Mouse (Mus musculus) heart, embryonic 14.5 days (tissue): ENCODE data around the gene Casp7. TPM values are rescaled to one million over a fixed set of nuclear protein-coding genes. Genes with fewer than 3 reads are reported as not detected.

Experiments
- ATAC-seq: fragments of 200-750 bp; cut with Nextera tagmentation; 2 replicates; pipeline ENCODE4 v1.8.0; 2017; ENCODE audit warnings: low read depth, moderate TSS enrichment; ENCODE audit not compliant: insufficient number of reproducible peaks, insufficient read depth, low FRiP score
- H3K27ac ChIP-seq, 2 experiments: fragments of 200-500 bp in 1 of 2; fragments of 300-500 bp in 1 of 2; sonication (generic) in 1 of 2; replicated peaks in 1 of 2; 2 replicates each; pipeline ENCODE4 v1.5.1; 2012 to 2014; ENCODE audit warnings: low read depth in 2 of 2, low read length in 2 of 2, control low read depth in 1 of 2, mild to moderate bottlenecking in 1 of 2, mixed read lengths in 1 of 2; ENCODE audit not compliant: control insufficient read depth in 1 of 2, insufficient read depth in 1 of 2
- H3K27me3 ChIP-seq: fragments of 300-500 bp; sonication (generic); 2 replicates; pipeline ENCODE4 v1.6.1; 2014; ENCODE audit warnings: mild to moderate bottlenecking, low read length, control low read depth; ENCODE audit not compliant: control insufficient read depth, insufficient read depth
- H3K36me3 ChIP-seq: fragments of 300-500 bp; sonication (generic); 2 replicates; pipeline ENCODE4 v1.6.1; 2014; ENCODE audit warnings: mild to moderate bottlenecking, control low read depth, low read length, mixed read lengths; ENCODE audit not compliant: control insufficient read depth, insufficient read depth
- H3K4me1 ChIP-seq, 2 experiments: fragments of 200-500 bp in 1 of 2; fragments of 300-500 bp in 1 of 2; sonication (generic) in 1 of 2; 2 replicates each; pipeline ENCODE4 v1.6.1; 2012 to 2014; ENCODE audit warnings: low read length in 2 of 2, control low read depth in 1 of 2, mixed read lengths in 1 of 2; ENCODE audit not compliant: control insufficient read depth in 2 of 2, insufficient read depth in 2 of 2
- H3K4me2 ChIP-seq: fragments of 300-500 bp; sonication (generic); 2 replicates; pipeline ENCODE4 v1.6.1; 2014; ENCODE audit warnings: mild to moderate bottlenecking, low read length
- H3K4me3 ChIP-seq, 2 experiments: fragments of 200-500 bp in 1 of 2; fragments of 300-500 bp in 1 of 2; sonication (generic) in 1 of 2; 2 replicates each; pipeline ENCODE4 v1.5.1; 2012 to 2014; ENCODE audit warnings: low read length in 2 of 2, mild to moderate bottlenecking in 2 of 2, control low read depth in 1 of 2, low read depth in 1 of 2, moderate library complexity in 1 of 2; ENCODE audit not compliant: control insufficient read depth in 1 of 2, insufficient read depth in 1 of 2
- H3K9ac ChIP-seq: fragments of 300-500 bp; sonication (generic); 2 replicates; pipeline ENCODE4 v1.6.1; 2014; ENCODE audit warnings: mild to moderate bottlenecking, low read length
- H3K9me3 ChIP-seq: fragments of 300-500 bp; sonication (generic); 2 replicates; pipeline ENCODE4 v1.6.1; 2016; ENCODE audit warnings: low read length, control low read depth; ENCODE audit not compliant: control insufficient read depth
- WGBS: fragments of 180-500 bp; shearing (Covaris S2); extraction: QIAGEN DNeasy Blood & Tissue Kit; methylation state at CpG from one replicate; pipeline ENCODE4 v1.1.7; 2014; 5-methylcytosine and 5-hydroxymethylcytosine counted together
- polyA plus RNA-seq: library from polyadenylated mRNA; unstranded; fragments of >200 nt; fragmentation: Nextera tagmentation; extraction: Ambion mirVana; gene quantifications from 2 replicates; pipeline ENCODE4 v1.2.1, GENCODE M21; 2014

The Casp7 gene
- polyA plus RNA-seq, 1 experiment from 2014 or later = 28.6 TPM

DNA sequence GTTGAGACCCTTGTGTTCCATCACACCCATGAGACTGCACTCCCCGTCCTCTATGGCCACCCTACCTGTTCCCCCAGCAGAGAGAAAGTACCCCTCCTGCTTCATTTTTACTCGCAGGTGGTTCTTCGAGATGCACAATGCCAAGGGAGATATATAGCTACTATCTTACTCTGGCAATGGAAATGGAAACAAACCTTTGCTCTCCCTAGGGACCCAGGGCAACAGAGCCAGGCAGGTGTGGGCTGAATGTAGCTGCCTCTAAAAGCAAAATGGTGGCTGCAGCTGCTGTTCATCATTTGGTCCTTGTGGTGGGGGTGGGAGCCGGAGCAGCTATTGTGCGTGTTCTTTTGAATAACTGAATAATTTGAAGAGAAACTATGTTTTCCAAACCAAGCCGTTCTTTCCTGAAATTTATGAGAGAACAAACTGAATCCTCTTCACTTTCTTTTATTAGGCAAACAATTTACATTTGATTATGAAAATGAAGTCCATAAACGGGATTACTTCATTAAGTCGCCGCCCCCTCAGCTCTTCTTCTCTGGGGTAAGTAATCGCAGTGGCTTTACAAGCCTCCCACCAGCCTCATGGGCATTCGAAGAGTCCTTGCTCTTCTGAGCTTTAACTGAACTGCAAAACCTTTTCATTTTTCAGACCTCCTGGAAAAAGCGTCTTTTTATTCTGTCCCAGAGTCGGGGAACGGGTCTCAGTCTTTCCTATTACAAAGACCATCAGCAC lies 73.5 kb downstream of the Casp7 start:
- H3K36me3 ChIP-seq = no peaks in the 10 kb centered on the region
- H3K27me3 ChIP-seq = no peaks in the 10 kb centered on the region
- H3K4me1 ChIP-seq = peaks cover 6 to 7% of the 10 kb centered on the region in 2 experiments
- 79% methylated on average over 14 of the region's 14 CpGs for WGBS
- no peak overlapping the region for H3K4me2 ChIP-seq
- no peak overlapping the region for H3K9ac ChIP-seq
- no peak overlapping the region for H3K27ac ChIP-seq
- no peak overlapping the region for H3K4me3 ChIP-seq
- H3K9me3 ChIP-seq = no peaks in the 10 kb centered on the region
- ATAC-seq = no peak

DNA sequence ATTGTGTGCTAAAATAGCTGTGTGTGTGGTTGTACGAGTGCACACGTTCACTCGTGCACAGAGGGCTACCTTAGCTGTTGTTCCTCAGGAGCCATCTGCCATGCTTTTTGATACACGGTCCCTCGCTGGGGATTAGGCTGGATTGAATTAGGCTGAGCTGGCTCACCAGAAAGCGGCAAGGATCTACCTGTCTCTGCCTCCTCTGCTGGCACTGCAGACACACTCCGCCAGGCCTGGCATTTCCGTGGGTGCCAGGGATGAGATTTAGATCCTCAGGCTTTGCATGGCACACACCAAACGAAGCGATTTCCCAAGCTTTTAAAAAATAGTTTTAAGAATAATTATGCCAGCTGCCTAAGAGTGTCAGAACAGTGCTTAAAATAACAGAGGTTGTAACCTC lies 75.0 kb downstream of the Casp7 start:
- no peaks in the 10 kb centered on the region for H3K27me3 ChIP-seq
- H3K36me3 ChIP-seq = no peaks in the 10 kb centered on the region
- no peak for ATAC-seq
- 74% methylated on average over 10 of the region's 10 CpGs for WGBS
- no peak overlapping the region for H3K9ac ChIP-seq
- H3K27ac ChIP-seq = no peak overlapping the region
- no peaks in the 10 kb centered on the region for H3K9me3 ChIP-seq
- H3K4me2 ChIP-seq = no peak overlapping the region
- H3K4me3 ChIP-seq = no peak overlapping the region
- H3K4me1 ChIP-seq = peaks cover 6 to 7% of the 10 kb centered on the region in 2 experiments

DNA sequence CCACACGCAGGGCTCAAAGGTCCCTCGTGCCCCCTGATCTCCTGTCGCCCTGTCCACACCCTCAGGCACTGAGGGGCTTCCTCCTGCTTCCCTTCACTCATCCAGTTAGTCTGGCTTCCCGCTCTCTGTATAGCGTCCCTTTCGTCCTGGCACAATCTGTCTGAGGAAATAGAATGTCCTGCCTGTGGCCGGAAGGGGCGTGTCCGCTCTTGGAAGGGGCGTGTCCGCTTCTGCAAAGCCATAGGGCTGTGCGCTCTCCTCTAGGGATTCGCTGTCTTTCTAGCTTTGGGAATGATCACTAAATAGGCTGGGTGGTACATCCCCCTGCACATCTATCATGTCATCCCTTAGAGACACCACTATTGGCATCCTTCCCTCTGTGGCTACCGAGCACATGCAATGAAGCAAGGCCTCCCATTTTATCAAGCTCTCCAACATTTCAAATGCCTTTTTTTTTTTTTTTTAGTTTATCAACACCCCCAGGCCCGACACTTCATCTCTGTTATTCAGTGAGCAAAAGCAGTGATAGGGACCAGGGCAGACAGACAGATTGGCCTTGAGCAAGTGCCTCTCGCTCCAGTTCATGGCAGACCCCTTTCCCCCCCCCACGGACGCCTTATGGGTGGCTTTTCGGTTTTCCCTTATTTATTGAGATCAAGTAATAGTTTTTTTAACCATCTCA lies 78.1 kb downstream of the Casp7 start:
- ATAC-seq = no peak

DNA sequence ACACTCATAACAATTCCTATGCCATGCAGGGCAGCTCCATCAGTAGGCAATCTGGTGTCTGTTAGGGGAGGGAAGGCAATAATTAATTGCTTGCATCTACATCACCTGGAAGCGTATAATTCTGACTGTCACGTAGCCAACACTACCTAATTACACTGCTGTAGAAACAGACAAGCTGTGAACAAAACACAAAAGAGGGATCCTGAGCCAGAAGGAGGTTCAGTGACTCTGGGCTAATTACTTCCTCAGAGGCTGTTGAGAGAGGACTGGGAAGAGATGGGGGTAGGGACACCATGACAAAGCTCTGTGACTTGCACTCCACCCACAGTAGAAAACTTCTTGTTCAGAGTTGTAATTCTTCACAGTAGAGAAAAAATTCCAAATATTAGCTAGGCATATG lies 79.6 kb downstream of the Casp7 start:
- Histone ChIP-seq H3K27ac (no peak overlapping the region), H3K36me3 (no peaks in the 10 kb centered on the region), H3K27me3 (no peaks in the 10 kb centered on the region), H3K4me3 (no peak overlapping the region), H3K9me3 (no peaks in the 10 kb centered on the region), H3K4me2 (no peak overlapping the region), H3K9ac (no peak overlapping the region), H3K4me1 (peaks cover 6 to 7% of the 10 kb centered on the region in 2 experiments)
- ATAC-seq = no peak
- 76% methylated on average over 2 of the region's 2 CpGs for WGBS

More for the DNA sequence above, 78.1 kb downstream of the Casp7 start:
- Histone ChIP-seq H3K4me2 (peak overlapping the region; percentile 56), H3K36me3 (no peaks in the 10 kb centered on the region), H3K9ac (no peak overlapping the region), H3K9me3 (no peaks in the 10 kb centered on the region), H3K4me3 (peak overlapping the region; percentile 14 to 32; a peak in 3 of 4 replicates), H3K27ac (no peak overlapping the region), H3K4me1 (peaks cover 6 to 7% of the 10 kb centered on the region in 2 experiments), H3K27me3 (no peaks in the 10 kb centered on the region)
- WGBS = 39% methylated on average over 19 of the region's 19 CpGs

DNA sequence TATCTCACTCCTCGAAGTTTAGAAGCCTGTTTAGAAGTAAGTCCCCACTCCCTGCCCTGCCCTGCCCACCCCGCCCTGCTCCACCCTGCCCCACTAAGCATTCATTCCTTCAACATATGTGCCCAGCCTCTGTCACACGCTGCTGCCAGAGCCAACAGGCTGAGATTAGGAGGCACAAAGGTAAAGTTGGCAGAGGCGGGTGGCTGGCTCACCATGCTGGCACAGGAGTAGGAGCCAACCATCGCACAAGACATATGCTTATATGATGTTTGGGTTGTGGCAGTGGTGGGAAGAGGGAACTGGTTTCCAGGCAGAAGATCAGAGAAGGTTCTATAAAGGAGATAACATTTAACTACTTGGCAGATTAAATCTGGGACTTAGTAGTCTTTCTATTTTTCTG lies 80.3 kb downstream of the Casp7 start:
- Histone ChIP-seq H3K27ac (no peak overlapping the region), H3K4me1 (peaks cover 6 to 7% of the 10 kb centered on the region in 2 experiments), H3K9ac (no peak overlapping the region), H3K4me2 (no peak overlapping the region), H3K27me3 (no peaks in the 10 kb centered on the region), H3K4me3 (no peak overlapping the region), H3K9me3 (no peaks in the 10 kb centered on the region), H3K36me3 (no peaks in the 10 kb centered on the region)
- 76% methylated on average over 5 of the region's 5 CpGs for WGBS
- no peak for ATAC-seq

DNA sequence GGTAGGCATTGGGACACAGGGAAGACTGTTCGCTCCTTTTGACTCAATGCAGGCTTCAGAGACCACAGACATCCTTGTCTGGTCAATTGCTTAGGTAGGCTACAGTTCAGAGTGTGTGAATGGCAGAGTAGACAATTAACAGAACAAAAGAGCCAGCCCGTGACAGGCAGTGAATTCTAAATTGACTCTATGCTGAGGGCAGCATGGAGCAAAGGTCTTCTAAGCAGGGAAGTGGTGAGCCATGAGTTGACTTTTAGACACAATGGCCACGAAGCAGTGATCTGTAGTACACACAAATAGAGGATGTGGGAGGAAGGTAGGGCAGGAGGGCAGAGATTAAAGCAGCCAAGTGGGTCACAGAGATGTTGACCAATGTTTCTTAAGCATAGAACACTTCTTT lies 80.9 kb downstream of the Casp7 start:
- no peak overlapping the region for H3K27ac ChIP-seq
- no peak overlapping the region for H3K4me3 ChIP-seq
- no peak for ATAC-seq
- H3K27me3 ChIP-seq = no peaks in the 10 kb centered on the region
- H3K4me1 ChIP-seq = peaks cover 6 to 7% of the 10 kb centered on the region in 2 experiments
- H3K9ac ChIP-seq = no peak overlapping the region
- WGBS = 70% methylated on average over 3 of the region's 3 CpGs
- no peaks in the 10 kb centered on the region for H3K36me3 ChIP-seq
- no peak overlapping the region for H3K4me2 ChIP-seq
- no peaks in the 10 kb centered on the region for H3K9me3 ChIP-seq

DNA sequence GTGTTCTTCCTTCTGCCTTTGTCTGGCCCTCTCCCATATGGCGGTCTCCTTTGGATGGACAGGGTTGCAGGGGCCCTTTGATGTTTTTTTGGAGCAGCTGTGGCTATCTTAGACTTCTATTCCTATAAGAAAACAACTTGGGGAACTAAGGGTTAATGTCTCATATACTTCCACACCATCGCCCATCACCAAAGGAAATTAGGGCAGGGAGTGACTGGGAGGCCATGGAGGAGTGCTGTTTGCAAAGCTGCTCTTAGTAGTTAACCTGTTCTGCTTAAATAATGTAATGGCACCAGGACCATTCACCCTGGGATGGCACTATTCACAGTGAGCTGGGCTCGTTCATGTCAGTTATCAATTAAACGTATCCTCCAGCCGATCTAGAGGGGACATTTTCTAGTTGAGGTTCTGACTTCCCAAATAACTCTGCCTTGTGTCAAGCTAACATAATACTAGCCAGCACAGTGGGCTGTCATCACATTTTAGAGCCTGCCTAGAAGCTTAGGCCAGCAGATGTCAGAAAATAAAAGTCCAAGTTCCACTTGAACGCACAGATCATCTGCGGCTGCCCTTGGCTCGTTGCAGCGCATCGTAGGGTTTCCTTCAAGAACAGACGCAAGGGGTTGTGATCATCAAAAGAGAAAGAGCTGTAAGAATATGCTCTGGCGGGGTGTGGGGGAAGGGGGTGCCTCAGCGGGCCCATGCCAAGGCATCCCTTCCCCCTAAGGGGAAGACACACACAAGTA lies 87.9 kb downstream of the Casp7 start:
- no peaks in the 10 kb centered on the region for H3K9me3 ChIP-seq
- H3K27me3 ChIP-seq = no peaks in the 10 kb centered on the region
- 55% methylated on average over 13 of the region's 13 CpGs for WGBS
- H3K9ac ChIP-seq = no peak overlapping the region
- H3K27ac ChIP-seq = no peak overlapping the region
- H3K4me2 ChIP-seq = no peak overlapping the region
- peaks cover 11 to 12% of the 10 kb centered on the region in 2 experiments for H3K4me1 ChIP-seq
- H3K4me3 ChIP-seq = no peak overlapping the region
- no peak for ATAC-seq
- H3K36me3 ChIP-seq = no peaks in the 10 kb centered on the region
